Mouse (Mus musculus) hindbrain, embryonic 13.5 days (tissue): ENCODE measurements around the gene Aplp1. TPM values are rescaled to one million over a fixed set of nuclear protein-coding genes. Genes with fewer than 3 reads are reported as not detected.

Experiments used
- ATAC-seq: fragments of 200-750 bp; cut with Nextera tagmentation; 2 replicates; pipeline ENCODE4 v1.8.0; 2017; ENCODE audit warnings: moderate TSS enrichment; ENCODE audit not compliant: low FRiP score
- H3K27ac ChIP-seq: fragments of 300-500 bp; sonication (generic); 2 replicates; pipeline ENCODE4 v1.5.1; 2015; ENCODE audit warnings: inconsistent platforms, mild to moderate bottlenecking, moderate library complexity
- H3K27me3 ChIP-seq: fragments of 300-500 bp; sonication (generic); 2 replicates; pipeline ENCODE4 v1.6.1; 2015; ENCODE audit warnings: mild to moderate bottlenecking, inconsistent platforms
- H3K36me3 ChIP-seq: fragments of 300-500 bp; sonication (generic); 2 replicates; pipeline ENCODE4 v1.6.1; 2015; ENCODE audit warnings: mild to moderate bottlenecking, inconsistent platforms
- H3K4me1 ChIP-seq: fragments of 300-500 bp; sonication (generic); replicated peaks from 2 replicates; pipeline ENCODE4 v1.6.1; 2015; ENCODE audit warnings: inconsistent platforms
- H3K4me2 ChIP-seq: fragments of 300-500 bp; sonication (generic); 2 replicates; pipeline ENCODE4 v1.6.1; 2015; ENCODE audit warnings: inconsistent platforms, mild to moderate bottlenecking, moderate library complexity
- H3K4me3 ChIP-seq: fragments of 300-500 bp; sonication (generic); 2 replicates; pipeline ENCODE4 v1.5.1; 2015; ENCODE audit warnings: mild to moderate bottlenecking, inconsistent platforms
- H3K9ac ChIP-seq: fragments of 300-500 bp; sonication (generic); 2 replicates; pipeline ENCODE4 v1.6.1; 2015; ENCODE audit warnings: mild to moderate bottlenecking, inconsistent platforms
- H3K9me3 ChIP-seq: fragments of 300-500 bp; sonication (generic); 2 replicates; pipeline ENCODE4 v1.6.1; 2016; ENCODE audit warnings: inconsistent platforms
- WGBS: fragments of 180-500 bp; shearing (Covaris S2); methylation state at CpG from one replicate; pipeline ENCODE4 v1.1.7; 2015; 5-methylcytosine and 5-hydroxymethylcytosine counted together
- polyA plus RNA-seq: library from polyadenylated mRNA; unstranded; fragments of >200 nt; fragmentation: Nextera tagmentation; extraction: Ambion mirVana; gene quantifications from 2 replicates; pipeline ENCODE4 v1.2.1, GENCODE M21; 2015

The Aplp1 gene
- polyA plus RNA-seq, 1 experiment from 2014 or later, result 583 TPM

DNA sequence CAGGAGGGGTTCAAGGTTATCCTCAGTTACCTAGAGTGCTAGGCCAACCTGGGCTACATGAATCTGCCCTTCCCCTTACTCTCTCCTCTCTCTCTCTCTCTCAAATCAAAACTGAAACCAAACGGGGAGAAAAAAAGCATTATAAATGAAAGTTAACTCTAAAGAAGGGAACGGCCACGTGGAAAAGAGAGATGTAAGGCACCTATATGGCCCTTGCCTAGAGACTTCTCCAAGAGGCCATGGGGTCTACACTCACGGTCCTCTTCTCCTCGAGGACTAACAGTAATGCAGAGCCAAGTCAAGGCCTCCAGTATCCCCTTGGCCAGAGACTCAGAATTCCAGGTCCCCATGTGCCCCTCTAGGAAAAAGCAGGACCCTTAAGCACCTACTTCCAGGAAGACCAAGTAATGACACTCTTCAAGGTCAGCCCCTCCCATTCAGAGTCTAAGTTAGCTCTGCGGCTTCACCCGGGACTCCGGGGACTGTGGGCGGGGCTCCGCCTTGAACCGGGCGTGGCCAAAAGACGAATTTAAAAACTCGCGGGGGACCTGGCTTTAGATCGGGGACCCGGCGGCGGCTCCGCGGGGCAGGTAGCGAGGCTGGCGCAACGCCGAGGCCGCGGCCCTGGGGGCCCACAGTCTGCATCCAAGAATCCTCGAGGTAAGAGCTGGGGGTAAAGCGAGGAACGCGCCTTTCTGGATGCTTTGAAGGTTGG, 24.0 kb downstream of the Aplp1 start, which contains the start of gene Nfkbid:
TSS of gene Nfkbid (plus strand) at position 558 of the 715 bp plus-strand sequence.
- H3K27ac ChIP-seq, result peak within 1 kb of the TSS; percentile 72
- WGBS, result 11% methylated on average over 31 of the region's 31 CpGs

DNA sequence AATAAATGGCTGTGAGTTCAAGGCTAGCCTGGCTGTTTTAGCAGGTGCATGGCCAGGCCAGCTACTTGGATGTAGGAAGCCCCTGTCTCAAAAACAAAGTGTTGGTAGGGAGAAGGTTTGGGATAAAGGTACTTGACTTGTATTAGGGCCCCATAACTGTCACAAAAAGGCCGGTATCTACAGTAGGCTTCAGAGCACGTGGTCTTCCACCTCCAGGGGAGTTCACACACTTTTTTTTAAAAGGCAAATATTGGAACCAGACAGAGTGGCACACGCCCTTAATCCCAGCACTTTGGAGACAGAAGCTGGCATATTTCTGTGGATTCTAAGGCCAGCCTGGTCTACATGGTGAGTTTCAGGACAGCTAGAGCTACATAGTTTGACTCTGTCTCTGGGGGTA, 24.7 kb downstream of the Aplp1 start:
- Histone ChIP-seq H3K4me2 (no peak overlapping the region), H3K4me3 (no peak overlapping the region), H3K4me1 (peaks cover 24% of the 10 kb centered on the region), H3K9me3 (peaks cover 3% of the 10 kb centered on the region; the same call in 1 of the 2 replicates), H3K36me3 (peaks cover 7% of the 10 kb centered on the region), H3K27ac (no peak overlapping the region; the same call in 1 of the 2 replicates), H3K9ac (no peak overlapping the region), H3K27me3 (peaks cover 8% of the 10 kb centered on the region; the same call in 1 of the 2 replicates)
- WGBS, result 86% methylated on average over 3 of the region's 3 CpGs
- no peak for ATAC-seq

More for the DNA sequence above, 24.0 kb downstream of the Aplp1 start, which contains the start of gene Nfkbid:
- peak; percentile 9; the same call in 1 of the 2 replicates for ATAC-seq
- peaks cover 3% of the 10 kb centered on the region; the same call in 1 of the 2 replicates for H3K9me3 ChIP-seq
- peak within 1 kb of the TSS; percentile 81 for H3K9ac ChIP-seq
- H3K4me3 ChIP-seq, result peak within 1 kb of the TSS; percentile 62
- H3K36me3 ChIP-seq, result peaks cover 11% of the 10 kb centered on the region
- peak within 1 kb of the TSS; percentile 96 for H3K4me2 ChIP-seq
- H3K4me1 ChIP-seq, result peaks cover 24% of the 10 kb centered on the region
- H3K27me3 ChIP-seq, result peaks cover 8% of the 10 kb centered on the region; the same call in 1 of the 2 replicates

DNA sequence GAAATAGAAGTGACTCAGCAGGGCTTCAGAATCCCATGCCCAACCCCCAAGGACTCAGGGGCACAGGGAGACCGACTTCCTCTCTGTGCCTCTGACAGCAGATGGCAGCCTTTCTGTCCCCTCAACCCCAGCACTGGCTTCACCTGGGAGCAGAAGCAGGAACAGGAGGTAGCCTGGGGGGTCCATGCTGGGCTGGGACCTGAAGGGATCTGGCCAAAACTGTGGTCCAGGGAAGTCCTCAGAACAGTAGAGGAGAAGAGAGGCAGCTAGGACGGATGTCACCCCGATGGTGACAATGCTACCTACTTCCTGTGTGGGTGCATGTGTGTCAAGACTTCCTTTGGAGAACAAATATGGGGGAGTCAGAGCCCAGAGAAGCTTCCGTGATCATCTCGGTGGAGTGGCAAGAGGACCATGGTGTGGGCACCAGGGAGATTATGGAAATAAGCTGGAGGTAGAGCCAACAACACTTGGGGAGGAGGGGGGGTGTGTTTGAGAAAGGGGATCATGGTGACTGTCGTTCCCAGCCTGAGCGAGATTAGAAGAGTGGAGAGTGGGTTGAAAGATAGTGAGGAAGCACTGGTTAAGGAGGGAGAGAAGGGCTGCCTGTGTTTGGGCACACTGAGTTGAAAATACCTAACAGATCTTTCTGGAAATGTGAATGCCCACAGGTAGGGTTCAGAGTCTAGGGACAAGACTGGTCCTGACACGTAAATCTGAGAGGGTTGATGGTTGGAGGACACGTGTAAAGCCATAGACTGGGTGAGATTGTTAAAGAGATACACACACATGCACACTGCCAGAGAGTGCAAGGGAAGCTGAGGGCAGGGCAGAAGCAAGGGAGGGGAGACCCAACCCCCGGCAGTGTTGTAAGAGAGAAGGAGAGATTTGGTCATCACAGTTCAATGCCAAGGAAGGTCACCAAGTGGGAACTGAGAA, 25.5 kb downstream of the Aplp1 start, which contains the start of gene Hcst:
TSS of gene Hcst (minus strand) at position 294 of the 939 bp plus-strand sequence.
- ATAC-seq, result no peak

DNA sequence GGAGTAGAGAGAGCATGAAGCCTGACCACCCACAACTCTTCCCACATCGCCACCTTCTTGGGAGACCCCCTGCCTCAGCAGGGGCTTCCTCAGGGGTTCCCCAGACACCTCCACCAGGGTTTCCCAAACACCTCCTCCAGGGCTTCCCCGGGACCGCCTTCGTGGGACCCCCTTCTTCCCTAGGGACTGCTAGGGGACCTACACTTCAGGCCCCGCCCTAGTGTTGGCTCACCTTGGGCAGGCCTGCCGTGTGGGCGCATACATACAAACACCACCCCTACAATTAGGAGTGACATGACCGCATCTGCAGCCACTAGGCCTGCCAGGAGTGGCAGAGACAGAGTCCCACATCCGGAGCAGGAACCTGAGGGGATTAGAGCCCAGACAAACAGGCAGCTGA, 27.5 kb downstream of the Aplp1 start:
- ATAC-seq, result no peak
- WGBS, result 79% methylated on average over 9 of the region's 9 CpGs
- H3K4me3 ChIP-seq, result no peak overlapping the region
- peaks cover 3% of the 10 kb centered on the region; the same call in 1 of the 2 replicates for H3K9me3 ChIP-seq
- no peak overlapping the region for H3K4me2 ChIP-seq
- no peak overlapping the region for H3K9ac ChIP-seq
- H3K36me3 ChIP-seq, result no peaks in the 10 kb centered on the region
- H3K4me1 ChIP-seq, result peaks cover 13% of the 10 kb centered on the region
- H3K27me3 ChIP-seq, result peaks cover 8% of the 10 kb centered on the region; the same call in 1 of the 2 replicates
- no peak overlapping the region for H3K27ac ChIP-seq

More for the DNA sequence above, 25.5 kb downstream of the Aplp1 start, which contains the start of gene Hcst:
- Histone ChIP-seq H3K4me1 (peaks cover 24% of the 10 kb centered on the region), H3K27me3 (peaks cover 8% of the 10 kb centered on the region; the same call in 1 of the 2 replicates), H3K9me3 (peaks cover 3% of the 10 kb centered on the region; the same call in 1 of the 2 replicates), H3K27ac (no peak within 1 kb of the TSS), H3K36me3 (no peaks in the 10 kb centered on the region), H3K4me2 (no peak within 1 kb of the TSS), H3K4me3 (no peak within 1 kb of the TSS), H3K9ac (no peak within 1 kb of the TSS)
- WGBS, result 78% methylated on average over 10 of the region's 10 CpGs

DNA sequence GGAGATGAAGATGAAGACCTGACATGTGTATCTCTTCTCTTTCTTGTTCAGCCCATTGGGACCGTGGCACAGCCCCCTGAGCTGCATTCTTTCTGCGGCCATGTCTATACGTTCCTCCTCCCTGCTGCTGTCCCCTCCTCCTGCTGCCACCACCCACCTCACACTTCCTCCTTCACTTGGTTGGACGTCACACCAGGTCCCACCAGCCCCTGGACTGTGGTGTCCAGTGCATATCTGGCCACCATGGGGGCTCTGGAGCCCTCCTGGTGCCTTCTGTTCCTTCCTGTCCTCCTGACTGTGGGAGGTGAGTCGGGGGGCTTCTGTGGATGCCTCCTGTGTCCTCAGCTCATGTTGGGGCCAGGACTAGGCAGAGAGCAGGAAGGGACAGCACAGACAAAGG, 31.7 kb downstream of the Aplp1 start, which contains the start of gene Tyrobp:
TSS of gene Tyrobp (plus strand) at position 165 of the 400 bp plus-strand sequence.
- Histone ChIP-seq H3K27ac (no peak within 1 kb of the TSS), H3K9me3 (no peaks in the 10 kb centered on the region), H3K27me3 (no peaks in the 10 kb centered on the region), H3K4me1 (no peaks in the 10 kb centered on the region), H3K36me3 (no peaks in the 10 kb centered on the region), H3K4me3 (no peak within 1 kb of the TSS), H3K9ac (no peak within 1 kb of the TSS), H3K4me2 (no peak within 1 kb of the TSS)
- 80% methylated on average over 5 of the region's 5 CpGs for WGBS
- no peak for ATAC-seq

DNA sequence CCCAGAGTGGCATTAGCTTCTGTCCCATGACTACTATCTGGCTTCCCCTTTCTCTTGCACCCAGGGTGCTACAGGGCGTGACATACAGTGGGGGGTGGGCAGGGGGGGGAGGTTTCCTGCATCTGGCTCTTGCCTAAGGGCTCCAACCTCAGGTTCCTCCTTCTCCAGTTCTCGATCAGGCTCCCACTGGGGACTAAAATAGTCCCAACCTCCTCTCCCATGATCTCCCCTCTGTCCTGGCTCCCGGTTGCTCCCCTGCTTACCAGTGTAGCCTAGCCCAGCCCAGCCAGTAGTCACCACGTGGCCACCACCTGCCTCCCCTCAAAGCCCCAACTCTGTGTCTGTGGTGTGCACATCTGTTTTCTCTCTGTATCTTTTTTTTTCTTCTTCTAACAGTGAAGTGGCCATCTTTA, 32.6 kb downstream of the Aplp1 start:
- Histone ChIP-seq H3K4me2 (no peak overlapping the region), H3K36me3 (no peaks in the 10 kb centered on the region), H3K4me3 (no peak overlapping the region), H3K4me1 (no peaks in the 10 kb centered on the region), H3K27me3 (no peaks in the 10 kb centered on the region), H3K9ac (no peak overlapping the region), H3K9me3 (no peaks in the 10 kb centered on the region), H3K27ac (no peak overlapping the region)
- WGBS, result 59% methylated on average over 4 of the region's 4 CpGs
- ATAC-seq, result no peak

DNA sequence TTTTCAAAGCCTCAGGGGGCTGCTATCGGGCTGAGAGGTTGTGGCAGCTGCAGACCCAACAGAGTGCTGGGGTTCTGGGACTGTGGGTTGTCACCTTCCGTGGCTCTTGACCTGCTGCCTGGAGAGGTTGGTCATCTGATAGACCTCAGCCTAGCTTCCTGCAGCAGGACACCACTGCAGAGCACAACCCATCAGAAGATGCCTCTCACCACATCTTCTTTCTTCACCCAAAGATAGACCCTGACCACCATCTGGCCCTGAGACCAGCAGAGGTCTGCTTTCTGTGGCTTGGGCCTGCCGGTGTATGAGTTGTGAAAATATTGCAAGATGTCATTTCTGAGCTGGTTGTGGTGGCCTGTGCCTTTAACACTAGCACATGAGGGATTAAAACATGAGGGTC, 34.3 kb downstream of the Aplp1 start:
- ATAC-seq, result no peak
- no peak overlapping the region for H3K27ac ChIP-seq
- WGBS, result 82% methylated on average over 3 of the region's 3 CpGs
- no peaks in the 10 kb centered on the region for H3K36me3 ChIP-seq
- H3K4me1 ChIP-seq, result no peaks in the 10 kb centered on the region
- no peak overlapping the region for H3K9ac ChIP-seq
- H3K9me3 ChIP-seq, result no peaks in the 10 kb centered on the region
- no peak overlapping the region for H3K4me3 ChIP-seq
- no peaks in the 10 kb centered on the region for H3K27me3 ChIP-seq
- H3K4me2 ChIP-seq, result no peak overlapping the region

DNA sequence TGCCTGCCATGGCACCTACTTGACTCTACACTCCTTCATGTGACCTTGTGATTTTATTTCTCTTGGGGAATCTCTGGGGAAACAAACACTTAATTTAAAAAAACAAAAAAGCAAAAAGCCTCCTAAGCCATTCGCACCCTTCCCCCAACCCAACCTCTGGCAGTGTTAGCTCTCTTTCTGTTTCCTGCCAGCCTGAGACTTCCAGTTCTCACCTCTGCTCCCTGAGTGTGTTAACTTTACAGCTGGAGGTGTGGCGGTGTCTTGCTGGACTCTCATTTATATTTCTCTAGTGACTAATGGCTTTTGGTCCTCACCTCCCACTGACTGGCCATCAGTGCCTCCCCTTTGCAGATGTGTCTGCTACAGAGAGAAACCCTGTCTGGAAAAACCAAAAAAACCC, 35.5 kb downstream of the Aplp1 start:
- H3K36me3 ChIP-seq, result no peaks in the 10 kb centered on the region
- ATAC-seq, result no peak
- no peak overlapping the region for H3K9ac ChIP-seq
- no peaks in the 10 kb centered on the region for H3K27me3 ChIP-seq
- H3K9me3 ChIP-seq, result no peaks in the 10 kb centered on the region
- H3K4me2 ChIP-seq, result no peak overlapping the region
- no peak overlapping the region for H3K27ac ChIP-seq
- 80% methylated on average over 2 of the region's 2 CpGs for WGBS
- no peaks in the 10 kb centered on the region for H3K4me1 ChIP-seq
- no peak overlapping the region for H3K4me3 ChIP-seq

DNA sequence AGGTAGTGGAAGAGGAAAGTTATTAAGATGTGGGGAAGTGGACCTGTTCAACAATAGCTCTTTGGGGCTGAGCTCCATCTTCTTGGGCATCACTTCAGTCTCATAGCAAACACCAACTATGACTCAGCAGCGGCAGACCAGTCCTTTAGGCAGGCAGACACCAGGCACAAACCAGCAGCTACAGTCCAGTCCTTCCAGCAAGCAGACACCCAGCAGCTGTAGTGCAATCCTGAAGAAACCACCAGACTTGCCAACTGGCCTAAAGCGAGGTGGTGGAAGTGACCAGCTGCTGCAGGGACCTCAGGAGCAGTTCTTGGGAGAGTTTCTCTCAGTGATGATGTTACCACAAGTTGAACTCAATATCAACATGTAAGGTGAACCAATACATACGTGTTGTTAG, 36.7 kb downstream of the Aplp1 start:
- whole genome bisulfite sequencing, result 82% methylated on average over 3 of the region's 3 CpGs
- no peak for ATAC-seq
- Histone ChIP-seq H3K4me1 (no peaks in the 10 kb centered on the region), H3K9ac (no peak overlapping the region), H3K36me3 (no peaks in the 10 kb centered on the region), H3K27ac (no peak overlapping the region), H3K27me3 (no peaks in the 10 kb centered on the region), H3K9me3 (no peaks in the 10 kb centered on the region), H3K4me3 (no peak overlapping the region), H3K4me2 (no peak overlapping the region)

DNA sequence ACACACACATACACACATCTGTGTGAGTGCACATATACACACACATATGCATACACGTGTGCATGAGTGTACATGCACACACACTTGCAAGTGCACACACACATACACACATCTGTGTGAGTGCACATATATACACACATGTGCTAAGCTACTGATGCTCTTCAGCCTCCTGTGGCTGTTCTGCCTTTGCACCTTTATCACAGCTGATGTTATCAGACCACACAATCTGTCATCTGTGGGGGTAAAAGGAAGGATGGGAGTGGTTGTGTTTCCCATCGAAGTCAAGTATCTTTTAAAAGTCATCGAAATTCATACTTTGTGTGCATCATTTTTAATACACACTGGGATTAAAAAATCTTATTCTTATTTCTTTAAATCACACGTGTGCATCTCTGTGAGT, 43.0 kb downstream of the Aplp1 start:
- Histone ChIP-seq H3K27me3 (0 out of 2 replicates have a peak, but pooled peaks cover 2% of the 10 kb centered on the region), H3K27ac (no peak overlapping the region), H3K4me2 (no peak overlapping the region), H3K4me1 (peaks cover 4% of the 10 kb centered on the region), H3K9me3 (no peaks in the 10 kb centered on the region), H3K4me3 (no peak overlapping the region), H3K36me3 (no peaks in the 10 kb centered on the region), H3K9ac (no peak overlapping the region)
- ATAC-seq, result no peak
- 73% methylated on average over 4 of the region's 4 CpGs for WGBS

DNA sequence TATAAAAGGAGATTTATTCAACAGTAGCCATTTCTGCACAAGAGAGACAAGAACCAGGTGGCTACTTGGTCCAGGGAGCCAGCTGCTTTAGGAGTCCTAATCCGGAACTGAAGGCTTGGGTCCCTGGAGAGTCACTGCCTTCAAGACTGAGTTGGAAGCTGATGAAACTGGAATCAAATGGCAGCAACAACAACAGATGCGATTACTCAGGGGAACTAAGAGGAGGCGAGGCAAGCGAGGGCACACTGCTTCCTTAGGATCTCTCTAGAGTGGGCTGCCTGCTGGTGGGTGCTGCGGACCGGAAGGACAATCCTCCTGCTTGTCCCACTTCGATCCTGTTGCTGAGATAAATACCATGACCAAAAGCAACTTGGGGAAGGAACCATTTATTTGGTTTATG, 45.7 kb downstream of the Aplp1 start:
- Histone ChIP-seq H3K27ac (no peak overlapping the region), H3K9me3 (no peaks in the 10 kb centered on the region), H3K9ac (no peak overlapping the region), H3K4me1 (peaks cover 4% of the 10 kb centered on the region), H3K4me3 (no peak overlapping the region), H3K36me3 (no peaks in the 10 kb centered on the region), H3K4me2 (no peak overlapping the region), H3K27me3 (0 out of 2 replicates have a peak, but pooled peaks cover 2% of the 10 kb centered on the region)
- 45% methylated on average over 7 of the region's 7 CpGs for WGBS
- no peak for ATAC-seq

DNA sequence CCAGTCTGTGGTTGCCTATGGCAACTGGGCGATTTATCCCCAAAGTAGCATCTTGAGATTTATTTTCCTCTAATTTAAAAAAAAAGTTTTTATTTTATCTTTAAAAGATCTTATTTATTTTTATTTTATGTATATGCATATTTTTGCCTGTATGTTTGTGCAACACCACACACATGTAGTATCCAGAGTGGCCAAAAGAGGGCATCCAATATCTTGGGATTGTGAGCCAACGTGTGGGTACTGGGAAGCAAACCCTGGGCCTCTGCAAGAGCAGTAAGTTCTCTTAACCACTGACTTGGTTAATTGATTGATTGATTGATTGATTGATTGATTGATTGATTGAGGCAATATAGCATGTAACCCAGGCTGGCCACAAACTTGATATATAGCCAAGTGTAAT, 50.5 kb downstream of the Aplp1 start:
- Histone ChIP-seq H3K27me3 (0 out of 2 replicates have a peak, but pooled peaks cover 2% of the 10 kb centered on the region), H3K4me3 (no peak overlapping the region), H3K4me2 (no peak overlapping the region), H3K9ac (no peak overlapping the region), H3K36me3 (no peaks in the 10 kb centered on the region), H3K27ac (no peak overlapping the region), H3K4me1 (peaks cover 4% of the 10 kb centered on the region), H3K9me3 (no peaks in the 10 kb centered on the region)
- no peak for ATAC-seq
- 49% methylated on average over 2 of the region's 2 CpGs for WGBS
